Mouse (Mus musculus) testis, postnatal 10 days (tissue): ENCODE results near the gene Pitpnc1.

Experiments used
- DNase-seq: peaks from one replicate; pipeline ENCODE4 v3.0.0; 2021; ENCODE audit warnings: low spot score

Gene Pitpnc1

DNA sequence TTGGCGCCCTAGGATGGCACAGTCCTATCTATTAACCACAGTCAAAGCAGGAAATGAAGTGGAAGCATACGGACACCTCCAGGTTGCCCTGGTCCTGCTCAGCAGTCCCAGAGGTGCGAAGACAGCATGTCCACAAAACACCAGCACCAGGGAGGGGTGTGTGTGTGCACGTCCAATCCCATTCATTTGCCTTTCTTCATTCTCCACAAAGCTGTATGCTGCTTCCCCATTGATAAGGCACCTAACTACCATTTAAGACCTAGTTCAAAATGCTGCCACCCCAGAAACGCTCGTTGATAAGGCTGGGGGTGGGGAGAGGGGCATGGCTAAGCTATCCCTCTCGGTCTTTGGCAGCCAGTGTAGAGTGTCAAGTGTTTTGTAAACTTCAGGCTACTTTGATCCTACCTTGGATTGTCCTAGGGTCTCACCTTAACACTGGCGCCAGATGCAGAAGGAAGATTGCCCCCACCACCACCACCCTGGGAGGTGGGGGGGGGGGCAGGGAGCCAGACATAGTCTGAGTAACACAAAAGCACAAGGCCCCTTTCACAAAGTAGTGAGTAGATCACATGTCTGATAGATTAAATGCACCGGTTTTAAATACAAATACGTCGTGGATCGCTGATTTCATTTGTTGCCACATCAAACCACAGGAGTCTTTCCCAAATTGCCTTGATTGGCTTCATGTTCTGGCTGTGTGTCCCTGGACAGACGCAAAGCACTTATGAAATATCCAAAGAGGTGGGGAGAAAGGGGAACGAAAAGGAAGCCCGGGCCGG lies 2.1 kb downstream of the Pitpnc1 start:
- DNase-seq, result no peak

DNA sequence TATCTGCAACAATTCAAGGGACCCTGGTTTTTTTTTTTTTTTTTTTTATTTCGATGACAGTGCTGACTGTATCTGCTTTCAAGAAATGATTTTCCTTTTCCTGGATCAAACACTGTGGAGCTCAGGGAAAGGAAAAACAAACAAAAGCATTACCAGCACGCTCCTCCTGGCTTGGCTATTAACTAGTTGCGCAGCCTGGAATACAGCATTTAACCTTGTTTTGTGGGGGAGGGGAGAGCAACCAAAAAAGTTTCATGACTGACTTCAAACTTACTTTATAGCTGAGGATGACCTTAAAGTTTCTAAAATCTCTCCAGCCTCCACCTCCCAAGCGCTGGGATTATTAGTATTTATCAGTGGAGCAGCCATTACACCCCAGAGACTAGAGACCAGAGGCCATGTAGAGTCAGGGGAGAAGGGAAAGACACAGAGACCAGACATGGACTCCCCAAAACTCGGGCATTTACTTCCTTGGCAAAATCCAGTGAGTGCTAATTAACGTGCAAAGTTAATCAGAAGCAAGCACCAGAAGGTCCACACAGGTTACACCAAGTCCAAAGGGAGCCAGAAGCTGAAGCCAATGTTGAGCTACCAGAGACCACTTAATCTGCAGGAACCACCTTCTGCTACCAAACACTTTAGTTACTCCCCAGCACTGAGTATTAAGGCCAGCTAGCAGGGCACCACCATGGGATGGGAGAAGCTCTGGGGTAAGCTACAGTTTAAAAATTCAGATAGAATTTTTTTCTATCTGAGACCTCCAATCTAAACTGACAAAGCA lies 3.7 kb downstream of the Pitpnc1 start:
- DNase-seq, result no peak

DNA sequence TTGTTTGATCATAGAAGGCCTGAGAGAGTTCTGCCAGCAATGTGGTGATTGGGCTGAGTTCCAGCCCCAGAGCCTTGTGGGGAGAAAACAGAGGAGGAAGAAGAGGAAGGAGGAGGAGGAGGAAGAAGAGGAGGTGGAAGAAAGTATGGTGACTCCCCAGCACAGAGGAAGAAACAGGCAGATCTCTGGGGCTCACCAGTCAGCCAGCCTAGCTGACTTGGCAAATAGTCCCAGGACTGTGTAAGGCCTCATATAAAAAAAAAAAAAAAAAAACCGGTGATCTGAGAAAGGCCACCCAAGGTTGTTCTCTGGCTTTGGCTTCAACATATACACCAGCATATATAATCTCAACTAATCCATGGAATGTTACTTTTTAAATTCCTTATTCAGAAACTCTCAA lies 4.5 kb downstream of the Pitpnc1 start:
- DNase-seq, result no peak

DNA sequence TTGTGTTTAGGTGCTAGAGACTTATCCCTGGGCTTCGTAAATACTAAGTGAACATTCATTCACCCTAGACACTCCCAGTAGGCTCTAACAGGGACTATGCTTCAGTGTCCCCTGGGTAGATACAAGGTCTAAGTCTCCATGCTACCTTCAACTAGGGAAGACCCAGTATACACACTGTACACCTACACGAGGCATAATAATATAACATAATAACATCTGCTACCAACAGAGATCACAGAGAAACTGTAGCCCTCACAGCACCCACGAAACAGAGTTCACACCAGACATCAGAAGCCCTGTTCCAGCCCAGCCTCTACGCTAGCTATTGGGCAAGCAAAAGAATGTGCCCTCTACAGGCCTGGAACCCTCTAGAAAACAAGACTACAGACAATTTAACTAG lies 5.5 kb downstream of the Pitpnc1 start:
- no peak for DNase-seq

DNA sequence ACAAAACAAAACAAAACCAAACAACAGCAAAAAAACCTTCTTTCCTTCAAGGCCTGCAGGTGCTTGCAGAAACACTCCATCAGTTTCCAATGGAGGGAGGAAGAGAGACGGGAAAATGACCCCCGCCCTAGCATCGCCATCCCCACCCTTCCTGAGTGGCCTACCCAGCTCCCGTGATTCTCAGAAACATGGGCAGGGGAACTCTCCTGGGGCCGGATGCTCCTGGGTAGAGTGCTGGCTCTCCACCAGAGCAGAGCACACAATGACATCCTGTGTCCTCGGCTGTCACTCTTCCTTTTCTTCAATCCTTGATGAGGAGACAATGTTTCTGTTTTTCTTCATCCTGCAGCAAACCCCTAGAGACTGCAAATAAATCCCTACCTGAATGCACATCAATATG lies 6.4 kb downstream of the Pitpnc1 start:
- DNase-seq, result no peak

DNA sequence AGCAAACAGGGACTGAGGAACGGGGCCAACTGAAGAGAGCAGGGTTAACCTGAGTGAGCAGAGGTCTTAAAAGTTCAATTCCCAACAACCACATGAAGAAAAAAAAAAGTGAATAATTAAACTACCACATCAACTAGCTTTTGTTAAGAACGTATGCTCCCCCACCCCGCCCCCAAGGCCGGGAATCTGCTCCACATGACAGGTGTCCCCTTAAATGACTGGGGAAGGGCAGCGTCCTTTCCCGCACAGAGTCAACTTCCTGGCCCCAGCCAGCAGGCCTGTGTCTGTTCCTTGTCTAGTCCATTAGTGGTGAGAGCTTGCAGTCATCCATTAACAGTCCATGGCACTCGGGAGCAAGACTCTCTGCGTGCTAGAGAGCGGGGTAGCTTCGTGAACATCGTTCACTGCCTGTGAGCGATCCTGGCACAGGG lies 7.2 kb downstream of the Pitpnc1 start:
- DNase-seq, result no peak

DNA sequence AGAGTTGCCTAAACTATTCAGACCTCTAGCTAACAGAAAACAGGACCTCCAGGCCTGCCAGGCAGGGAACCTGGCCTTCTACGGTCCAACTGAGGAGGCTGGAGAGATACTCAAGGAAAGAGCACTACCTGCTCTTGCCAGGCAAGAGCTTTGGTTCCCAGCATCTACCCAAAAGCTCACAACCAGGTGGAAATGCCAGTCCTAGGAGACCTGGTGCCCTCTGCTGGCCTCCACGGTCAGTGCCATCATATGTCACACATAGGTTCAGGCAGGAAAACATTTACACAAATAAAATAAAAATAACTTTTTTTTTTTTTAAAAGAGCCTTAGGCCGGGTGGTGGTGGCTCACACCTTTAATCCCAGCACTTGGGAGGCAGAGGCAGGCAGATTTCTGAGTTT lies 8.0 kb downstream of the Pitpnc1 start:
- DNase-seq, result no peak

DNA sequence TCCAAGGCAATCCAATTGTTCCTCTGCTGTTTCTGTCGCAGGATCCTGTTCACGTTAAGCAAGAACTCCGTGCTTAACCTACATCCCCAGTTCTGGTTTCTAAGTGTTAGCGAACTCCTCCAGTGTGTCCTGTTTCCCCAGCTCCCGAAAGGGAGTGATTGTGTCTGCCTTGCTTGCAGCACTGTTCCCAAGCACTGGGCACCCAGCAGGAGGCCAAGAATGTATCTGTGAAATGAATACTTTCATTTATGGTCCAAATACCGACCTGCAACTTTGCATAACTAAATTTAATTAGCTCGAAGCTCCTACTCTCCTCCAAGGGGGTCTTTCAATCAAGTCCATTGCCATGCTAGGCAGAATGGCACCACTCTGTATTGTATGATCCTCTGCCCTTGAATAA lies 10.7 kb downstream of the Pitpnc1 start:
- no peak for DNase-seq

DNA sequence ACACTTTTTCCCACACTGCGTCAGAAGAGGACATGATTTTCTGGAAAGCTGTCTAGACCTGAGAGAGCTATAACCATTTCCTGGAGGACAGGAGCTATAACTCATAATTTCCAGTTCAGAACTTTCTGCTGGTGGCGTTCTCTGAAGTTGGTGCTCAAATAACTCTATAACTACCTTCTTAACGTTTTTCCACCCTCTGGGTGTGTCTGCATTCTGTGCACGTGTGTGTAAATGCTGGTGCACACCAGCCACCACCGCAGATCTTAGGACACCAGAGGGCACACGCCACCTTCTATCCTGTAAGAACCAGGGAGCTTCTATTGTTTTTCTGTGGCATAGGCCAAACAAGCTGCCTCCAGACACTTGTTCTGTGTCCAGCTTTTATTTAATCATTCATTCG lies 11.5 kb downstream of the Pitpnc1 start:
- no peak for DNase-seq

DNA sequence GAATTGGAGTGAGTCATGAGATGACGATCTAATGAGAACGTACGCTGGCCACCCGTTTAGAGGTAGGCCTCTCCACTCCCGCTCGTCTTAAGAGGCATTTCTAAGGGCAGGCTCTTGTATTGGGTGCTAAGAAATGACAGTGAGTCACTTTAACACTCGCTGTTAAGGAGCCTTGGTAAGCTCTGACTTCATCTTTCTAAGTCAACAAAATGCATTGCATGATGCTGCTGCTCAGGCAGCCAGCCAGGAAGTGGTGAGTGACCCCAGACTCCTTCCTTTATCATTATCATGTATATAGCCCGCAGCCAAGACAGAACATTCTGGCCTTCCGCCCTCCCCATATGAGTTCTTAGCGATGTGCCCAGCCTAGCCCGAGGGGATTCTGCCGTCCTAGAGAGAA lies 12.2 kb downstream of the Pitpnc1 start:
- no peak for DNase-seq

DNA sequence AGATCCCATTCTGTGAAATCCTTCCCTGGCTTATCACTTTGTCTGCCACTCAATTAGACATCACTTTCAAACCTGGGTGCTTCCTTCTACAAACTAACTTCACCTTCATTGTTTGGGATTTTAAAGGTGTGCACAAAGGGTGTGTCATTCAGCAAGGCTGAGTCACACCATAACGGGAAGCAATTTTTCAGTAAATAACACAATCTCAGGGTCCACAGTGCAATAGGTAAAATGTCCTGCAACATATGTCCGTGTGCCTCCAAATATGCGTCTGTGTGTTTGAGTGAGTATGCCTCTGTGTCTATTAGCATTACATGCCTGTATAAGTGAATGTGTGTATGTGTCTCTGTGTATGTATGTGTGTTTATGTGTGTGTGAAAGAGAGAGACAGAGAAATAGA lies 13.2 kb downstream of the Pitpnc1 start:
- no peak for DNase-seq

DNA sequence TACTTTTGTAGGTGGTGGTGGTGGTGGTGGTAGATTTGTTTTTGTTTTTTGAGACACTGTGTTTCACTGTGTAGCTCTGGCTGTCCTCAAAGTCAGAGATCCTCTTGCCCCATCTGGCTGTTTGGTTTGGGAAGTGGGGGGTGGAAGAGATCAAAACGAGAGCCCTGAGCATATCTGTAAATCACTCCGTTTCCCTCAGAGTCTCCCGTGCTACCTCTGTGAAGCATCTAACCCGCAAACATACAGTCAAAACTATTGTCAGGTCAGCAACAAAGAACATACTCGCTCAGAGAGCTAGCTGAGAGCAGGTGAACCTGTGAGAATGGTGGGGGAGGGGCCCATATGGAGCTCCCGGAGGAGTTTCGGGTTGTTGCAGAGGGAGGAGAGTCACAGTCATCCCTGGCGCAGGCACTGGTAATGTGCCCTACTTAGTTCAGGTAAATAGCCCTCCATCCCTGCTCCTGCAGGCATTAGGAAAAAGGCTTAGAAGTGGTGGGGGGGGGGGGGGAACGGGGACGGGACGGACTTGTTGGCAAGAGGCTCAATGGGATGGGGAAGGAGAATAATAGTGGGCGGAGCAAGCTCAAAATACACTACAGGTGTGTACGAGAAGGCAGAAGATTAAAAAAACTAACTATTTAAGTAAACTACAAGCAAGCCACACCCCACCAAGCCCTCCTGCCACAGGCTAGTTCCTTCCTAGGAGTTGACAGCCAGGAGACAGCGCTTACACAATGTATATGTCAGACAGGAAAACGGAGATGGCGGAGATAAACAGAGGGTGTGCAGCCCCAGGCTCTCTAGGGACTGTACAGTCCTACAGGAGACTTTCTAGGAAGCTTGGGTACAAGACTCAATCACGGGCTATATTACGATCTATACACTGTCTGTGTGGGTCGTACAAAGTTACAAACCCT lies 15.7 kb downstream of the Pitpnc1 start:
- DNase-seq, result no peak

DNA sequence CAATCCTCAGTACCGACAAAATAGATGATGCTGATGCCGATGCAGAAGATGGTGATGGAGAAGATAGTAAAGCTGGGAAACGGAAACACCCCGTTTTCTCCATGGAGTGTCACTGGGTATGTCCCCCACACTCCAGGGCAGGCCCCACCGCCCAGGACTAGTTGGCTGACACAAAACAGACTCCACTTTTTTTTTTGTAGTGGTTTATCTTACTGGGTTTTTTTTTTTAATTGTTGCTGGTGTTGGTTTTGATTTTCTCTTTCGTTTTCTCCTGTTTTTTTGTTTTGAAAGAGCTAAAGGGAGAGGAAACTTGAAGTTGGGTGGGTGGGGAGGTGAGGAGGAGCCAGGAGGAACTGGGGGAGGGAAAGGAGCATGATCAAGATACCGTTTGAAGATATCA lies 18.4 kb downstream of the Pitpnc1 start:
- no peak for DNase-seq

DNA sequence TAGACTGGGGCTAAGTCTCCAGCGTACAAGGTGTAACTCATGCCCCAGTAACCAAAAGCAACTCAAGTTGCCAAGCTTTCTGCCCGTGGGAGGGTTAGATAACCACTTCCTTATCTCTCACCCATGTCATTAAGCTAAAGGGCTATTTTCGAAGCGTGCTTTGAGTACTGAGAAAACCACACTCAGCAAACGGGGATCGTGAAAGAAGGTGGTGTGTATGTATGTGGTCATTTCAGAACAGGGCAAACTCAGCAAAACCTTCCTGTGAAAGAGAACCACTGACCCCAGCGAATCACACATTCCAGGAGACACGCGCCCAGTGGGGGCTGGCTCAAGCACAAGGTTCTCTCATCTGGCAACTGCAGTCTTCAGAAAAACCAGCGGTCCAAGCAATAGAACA lies 19.4 kb downstream of the Pitpnc1 start:
- DNase-seq, result no peak

DNA sequence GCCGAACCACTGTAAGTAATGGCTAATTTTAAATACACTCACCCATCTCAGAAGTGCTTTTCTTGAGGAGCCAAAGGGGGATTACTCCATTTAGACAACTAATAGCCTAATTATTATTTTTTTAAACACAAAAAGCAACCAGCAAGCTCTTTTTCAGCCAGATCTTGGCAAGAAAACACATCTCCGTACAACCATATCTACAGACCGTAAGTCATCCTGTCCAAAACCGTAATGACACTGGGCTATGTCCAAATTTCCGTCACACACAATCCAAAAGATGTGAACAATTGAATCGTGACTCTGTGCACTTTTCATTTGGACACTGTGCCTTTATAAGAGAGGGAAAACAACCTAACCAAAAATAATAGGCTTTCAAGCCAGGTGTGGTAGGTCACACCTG lies 20.4 kb downstream of the Pitpnc1 start:
- DNase-seq, result no peak

DNA sequence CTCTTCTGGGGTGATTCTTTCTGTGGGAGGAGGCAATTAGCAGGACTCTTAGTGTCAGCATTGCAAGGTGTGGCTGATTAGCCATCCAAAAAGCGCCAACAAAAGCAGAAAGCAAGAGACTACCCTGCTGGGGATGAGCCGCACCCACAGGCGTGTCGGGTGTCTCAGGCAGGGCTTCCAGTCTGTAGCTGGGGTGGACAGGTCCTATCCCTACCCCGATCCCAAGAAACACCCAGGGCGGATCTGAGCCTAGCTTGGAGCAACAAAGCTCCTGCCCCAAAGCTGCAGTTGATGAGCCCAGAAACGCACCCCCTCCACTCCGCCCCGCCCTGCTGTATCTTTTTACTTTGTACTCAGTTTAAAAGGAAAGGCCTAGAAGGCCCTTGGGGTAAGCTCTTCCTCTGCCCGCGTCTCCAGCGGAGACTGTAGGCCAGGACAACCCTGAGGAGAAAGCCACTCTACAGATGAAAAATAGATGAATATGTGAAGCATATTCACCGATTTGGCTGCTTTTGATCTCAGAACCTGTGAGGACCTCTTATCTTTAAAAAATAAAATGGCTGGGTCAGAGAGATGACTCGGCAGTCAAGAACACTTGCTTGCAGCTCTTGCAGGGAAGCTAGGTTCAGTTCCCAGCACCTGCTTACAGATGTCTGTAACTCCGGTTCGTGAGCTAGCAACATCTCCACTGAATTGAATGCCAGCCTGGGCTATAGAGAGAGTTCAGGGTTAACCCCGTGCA lies 21.2 kb downstream of the Pitpnc1 start:
- no peak for DNase-seq

DNA sequence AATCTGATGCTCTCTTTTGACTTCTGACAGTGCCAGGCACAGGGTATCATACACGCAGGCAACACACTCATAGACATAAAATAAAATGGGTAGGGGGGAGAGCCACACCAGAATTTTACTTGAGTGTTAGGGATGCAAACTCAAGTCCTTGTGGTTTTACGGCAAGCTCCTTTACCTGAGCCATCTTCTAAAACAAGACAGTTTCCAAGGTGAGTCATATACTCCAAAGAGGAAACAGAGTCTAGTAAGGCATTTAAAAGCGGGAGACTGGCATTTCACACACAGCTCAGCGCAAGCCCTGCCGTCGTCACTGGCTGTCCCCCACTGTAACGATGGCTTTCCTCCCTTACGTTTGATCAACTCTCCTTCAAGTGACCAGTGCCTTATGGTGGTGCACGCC lies 22.6 kb downstream of the Pitpnc1 start:
- DNase-seq, result no peak

DNA sequence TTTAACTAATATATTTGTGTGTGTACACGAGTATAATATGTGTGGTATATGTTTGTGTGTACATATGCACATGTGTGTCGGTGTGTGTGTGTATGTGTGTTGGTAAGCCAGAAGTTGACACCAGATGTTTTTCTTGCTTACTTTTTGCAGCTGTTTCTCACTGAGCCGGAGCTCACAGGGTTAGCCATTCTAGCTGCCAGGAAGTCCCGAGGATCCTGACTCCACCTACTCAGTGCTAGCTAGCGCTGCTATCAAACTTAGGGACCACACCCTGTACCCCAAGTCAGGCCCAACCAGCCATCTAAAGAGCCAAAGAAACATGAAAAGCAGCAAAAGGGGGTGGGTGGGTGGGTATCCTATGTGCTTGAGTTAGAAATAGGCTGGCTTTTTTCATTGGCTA lies 23.1 kb downstream of the Pitpnc1 start:
- no peak for DNase-seq

DNA sequence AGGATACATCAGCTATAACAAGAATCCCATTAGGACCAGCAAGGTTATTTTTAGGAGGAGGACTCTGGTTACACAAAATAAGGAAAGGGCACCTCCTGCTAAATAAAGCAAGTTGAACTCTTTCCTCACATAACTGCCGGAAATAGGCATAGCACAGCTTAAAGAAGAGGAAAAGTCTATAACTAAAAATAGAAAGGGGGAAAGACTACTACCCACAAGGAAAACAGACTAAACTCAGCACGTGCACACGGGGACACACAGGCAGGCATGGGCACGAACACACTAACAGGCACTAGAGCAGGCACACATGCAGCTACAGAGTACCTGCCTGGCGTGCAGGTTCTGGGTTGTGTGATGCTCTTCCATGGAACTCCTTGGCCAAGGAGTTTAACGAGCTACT lies 23.8 kb downstream of the Pitpnc1 start:
- DNase-seq, result no peak

DNA sequence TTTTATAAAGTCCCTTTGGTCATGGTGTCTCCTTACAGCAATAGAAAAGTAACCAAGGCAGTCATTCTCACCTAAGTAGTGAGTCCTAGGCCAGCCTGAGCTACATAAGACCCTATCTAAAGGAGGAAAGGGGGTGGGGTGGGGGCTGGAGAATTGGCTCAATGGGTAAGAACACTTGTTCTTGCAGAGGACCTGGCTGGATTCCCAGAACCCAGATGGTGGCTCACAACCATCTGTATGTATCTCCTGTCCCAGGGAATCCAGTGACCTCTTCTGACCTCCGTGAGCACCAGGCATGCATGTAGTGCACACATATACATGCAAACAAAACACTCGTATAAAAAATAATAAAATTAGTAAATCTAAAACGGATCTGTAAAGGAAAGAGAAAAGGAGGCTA lies 24.8 kb downstream of the Pitpnc1 start:
- DNase-seq, result no peak

DNA sequence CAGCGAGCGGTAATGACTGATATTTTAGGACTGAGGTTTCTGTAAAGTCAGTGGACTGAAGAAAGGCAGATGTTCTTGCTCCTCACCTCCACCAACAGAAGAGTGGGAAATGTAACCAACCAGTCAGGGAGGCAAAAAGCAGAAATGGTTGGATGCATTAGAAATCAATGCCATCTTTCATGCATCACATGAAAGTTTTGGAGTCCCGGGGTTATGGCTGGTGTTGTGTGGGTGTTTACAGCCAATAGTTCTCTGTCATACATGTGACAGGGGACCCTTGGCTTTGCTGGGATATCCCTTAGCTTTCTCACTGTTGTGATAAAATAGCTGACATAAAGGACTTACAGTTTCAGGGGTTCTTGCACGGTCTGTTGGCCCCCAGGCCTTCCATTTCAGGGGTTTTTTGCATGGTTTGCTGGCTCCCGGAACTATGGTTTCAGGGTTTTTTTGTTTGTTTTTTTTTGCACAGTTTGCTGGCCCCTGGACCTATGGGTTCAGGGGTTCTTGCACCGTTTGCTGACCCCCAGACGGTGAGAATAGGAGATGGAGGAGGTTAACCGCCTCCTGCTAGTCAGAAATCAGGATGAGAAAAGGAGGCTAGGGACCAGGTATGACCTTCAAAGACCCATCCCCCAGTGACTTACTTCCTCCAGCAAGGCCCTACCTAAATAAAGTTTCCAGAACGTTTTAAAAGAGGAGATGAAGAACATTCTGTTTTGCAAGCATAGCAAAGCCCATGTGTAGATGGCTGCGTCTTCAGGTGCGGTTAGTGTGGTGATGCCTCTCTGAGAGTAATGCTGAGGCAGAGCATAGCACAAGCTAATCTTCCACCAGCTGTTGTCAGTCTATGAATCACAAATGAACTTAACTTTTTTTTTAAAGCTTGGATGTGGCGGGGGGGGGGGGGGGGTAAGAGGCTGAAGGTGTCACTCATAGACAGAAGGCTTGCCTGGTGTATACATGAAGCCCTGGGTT lies 27.1 kb downstream of the Pitpnc1 start:
- DNase-seq, result no peak
